Mouse (Mus musculus) neural tube, embryonic 10.5 days (tissue): ENCODE measurements around the gene Klrb1c.
"Not testable (repeated sequence)": the region's sequence is repeated elsewhere in the genome, so short reads cannot be mapped to it uniquely, and the experiment has no call there.

Source experiments
- DNase-seq: peaks from one replicate; pipeline ENCODE4 v3.0.0-alpha.2; 2017; ENCODE audit warnings: low spot score; ENCODE audit errors: extremely low spot score

Gene Klrb1c

DNA sequence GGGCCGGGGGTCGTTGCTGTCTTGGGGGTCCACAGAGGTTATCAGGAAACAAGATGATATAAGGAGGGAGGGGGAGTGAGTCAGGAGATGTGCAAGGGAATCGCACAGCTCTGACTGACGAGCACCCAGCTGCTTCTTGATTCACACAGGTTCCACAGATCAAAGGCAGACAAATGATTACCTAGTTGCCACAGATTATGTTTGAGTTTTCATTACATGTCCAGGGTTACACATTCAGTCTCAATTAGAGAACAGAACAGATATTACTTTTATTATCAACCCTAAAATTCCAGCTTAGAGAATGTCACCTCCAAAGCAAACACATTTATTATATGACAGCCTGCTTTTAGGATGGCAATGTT, 33.6 kb downstream of the Klrb1c start:
- DNase-seq = not testable (repeated sequence)

DNA sequence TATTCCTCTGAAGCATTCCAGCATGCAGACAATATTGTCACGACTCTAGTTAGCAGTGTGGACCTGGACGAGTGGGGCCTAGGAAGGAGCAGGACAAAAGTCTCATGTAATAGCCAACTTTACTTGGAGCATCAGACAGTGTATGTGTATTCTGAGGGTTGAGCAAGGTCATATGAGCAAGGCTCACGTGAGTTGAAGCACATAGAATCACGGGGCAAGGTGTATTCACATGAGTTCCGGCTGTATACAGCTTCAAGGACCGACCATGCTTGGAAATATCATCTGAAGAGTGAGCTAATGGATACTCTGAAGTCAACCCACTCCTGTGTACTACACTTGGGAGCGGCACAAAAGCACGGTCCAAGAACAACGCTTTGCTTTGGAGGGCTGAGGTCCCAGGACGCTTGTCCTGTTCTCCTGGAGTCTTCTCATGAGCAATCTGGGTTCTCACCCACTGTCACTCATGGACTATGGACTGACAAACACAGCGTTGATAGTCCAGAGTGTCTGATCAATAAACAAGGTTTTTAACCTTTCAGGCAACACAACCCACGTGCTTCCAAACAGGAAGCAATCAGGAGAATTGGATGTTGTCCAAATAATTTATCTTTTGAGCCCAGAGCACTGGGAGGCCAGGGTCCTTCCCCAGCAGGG, 34.1 kb downstream of the Klrb1c start:
- DNase-seq = not testable (repeated sequence)

DNA sequence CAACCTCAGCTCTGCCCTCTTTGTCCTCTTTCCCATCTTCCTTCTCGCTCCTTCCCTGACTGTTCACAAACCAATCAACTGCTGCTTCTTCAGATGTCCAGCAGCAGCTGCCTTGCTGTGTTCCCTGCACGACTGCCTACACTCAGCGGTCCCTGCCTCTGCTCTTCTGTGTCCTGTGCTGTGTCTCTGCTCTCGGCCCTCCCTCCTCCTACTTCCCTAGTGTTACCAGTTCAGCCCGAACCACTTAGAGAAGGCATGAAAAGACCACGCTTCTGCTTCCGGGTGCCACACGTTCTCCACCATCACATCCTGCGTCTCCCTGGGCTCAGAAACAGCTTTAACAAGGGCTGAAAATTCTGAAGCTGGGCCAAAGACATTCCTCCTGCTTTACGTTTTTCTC, 34.8 kb downstream of the Klrb1c start:
- DNase-seq = not testable (repeated sequence)

DNA sequence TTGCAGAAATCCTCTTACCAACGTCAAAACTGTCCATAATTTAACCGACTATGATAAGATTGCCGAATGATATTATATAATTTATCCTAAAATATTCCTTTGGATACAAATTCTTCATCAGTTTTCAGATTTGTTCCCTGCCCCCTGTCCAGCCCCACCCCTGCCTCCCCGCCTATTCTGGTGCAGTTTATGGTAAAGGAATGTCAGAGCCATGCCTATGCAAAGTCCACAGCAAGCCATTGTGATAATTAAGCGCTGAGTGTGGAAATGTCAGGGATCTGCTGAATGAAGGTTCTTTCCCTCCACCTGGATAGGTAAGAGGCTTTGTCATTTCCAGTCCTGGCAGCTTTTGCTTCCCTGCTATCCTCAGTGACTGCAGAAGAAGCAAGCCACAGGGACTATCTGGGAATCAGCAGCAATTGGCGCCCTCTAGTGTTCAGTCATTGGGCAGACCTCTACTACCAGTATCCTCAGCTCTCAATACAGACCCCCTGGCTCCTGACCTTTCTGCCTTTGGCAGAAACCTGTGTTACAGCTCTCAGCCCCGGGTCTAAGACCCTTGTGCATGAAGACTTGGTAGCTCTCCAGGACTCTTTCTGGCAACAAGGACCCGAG, 35.3 kb downstream of the Klrb1c start:
- DNase-seq = peak; percentile 70

DNA sequence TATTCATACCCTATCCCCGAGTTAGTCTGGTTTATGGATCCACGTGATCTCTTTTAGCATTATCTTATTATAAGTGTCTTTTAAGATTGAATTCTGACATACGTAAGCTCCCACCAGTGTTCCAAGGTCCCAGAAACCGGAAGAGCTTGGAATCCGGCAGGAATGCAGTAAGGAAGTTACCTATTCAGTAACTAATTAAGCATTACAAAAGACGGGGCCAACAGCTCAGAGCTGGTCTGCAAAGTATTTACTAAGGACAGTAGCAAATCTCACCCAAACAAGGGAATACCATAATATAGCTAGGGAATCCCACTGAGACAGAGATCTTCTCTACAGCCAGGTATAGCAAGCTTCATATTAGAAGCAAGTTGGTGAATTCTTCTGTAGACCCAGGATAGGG, 42.0 kb downstream of the Klrb1c start:
- DNase-seq = not testable (repeated sequence)

DNA sequence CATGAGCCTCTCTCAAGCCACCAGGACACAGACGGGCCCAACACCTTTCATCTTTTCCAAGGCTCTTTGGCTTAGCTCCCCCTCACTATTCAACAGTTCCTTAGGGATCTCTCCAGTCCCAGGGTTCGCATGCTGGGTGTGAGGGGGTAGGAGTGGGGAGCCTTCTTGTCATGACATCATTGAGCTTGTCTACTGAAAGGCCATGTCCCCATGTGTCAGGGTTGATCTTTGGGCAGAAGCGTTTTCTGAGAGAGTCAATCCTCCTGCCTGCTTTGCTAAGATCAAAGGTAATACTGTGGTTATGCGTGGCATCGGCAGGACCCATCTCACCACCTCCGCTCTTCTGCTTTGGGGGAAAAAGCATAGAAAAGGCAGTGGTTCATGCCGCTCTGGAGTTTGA, 51.6 kb downstream of the Klrb1c start:
- DNase-seq = no peak

DNA sequence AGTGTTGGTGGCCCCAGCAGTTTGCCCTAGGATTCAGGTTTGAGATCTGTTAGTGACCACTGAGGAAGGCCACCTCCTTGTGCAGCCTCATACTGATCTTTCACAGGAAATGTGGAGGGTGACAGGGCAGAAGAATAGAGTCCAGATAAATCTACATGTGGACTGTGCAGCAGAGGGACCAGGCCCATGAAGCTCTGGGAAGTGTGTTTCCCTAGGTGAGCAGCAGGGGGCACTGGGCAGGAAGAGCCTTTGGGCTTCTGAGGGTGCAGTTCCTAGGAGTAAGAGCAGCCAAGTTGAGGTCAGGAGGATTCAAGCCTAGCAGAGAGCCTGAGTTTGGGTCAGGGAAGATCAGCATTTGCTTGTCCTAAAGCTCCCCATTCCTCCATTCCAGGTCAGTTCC, 52.9 kb downstream of the Klrb1c start:
- no peak for DNase-seq

DNA sequence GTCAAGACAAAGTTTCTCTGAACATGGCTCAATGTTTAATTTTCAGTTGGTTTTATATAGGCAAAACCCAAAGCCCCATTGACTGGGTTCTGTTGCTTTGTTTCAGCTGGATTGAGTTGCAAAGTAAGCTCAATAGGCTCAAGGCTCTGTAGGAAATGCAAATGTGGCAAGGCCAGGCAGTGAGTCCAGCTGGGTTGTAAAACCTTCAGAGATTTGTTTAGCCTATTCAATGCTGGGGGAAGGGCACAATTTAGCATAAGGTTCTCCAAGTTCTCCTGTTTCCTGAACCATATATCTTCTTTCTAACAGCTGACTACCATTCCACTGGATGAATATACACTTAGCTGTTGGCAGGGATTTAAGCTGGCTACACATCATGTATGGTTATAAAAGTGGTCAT, 54.1 kb downstream of the Klrb1c start:
- DNase-seq = no peak

DNA sequence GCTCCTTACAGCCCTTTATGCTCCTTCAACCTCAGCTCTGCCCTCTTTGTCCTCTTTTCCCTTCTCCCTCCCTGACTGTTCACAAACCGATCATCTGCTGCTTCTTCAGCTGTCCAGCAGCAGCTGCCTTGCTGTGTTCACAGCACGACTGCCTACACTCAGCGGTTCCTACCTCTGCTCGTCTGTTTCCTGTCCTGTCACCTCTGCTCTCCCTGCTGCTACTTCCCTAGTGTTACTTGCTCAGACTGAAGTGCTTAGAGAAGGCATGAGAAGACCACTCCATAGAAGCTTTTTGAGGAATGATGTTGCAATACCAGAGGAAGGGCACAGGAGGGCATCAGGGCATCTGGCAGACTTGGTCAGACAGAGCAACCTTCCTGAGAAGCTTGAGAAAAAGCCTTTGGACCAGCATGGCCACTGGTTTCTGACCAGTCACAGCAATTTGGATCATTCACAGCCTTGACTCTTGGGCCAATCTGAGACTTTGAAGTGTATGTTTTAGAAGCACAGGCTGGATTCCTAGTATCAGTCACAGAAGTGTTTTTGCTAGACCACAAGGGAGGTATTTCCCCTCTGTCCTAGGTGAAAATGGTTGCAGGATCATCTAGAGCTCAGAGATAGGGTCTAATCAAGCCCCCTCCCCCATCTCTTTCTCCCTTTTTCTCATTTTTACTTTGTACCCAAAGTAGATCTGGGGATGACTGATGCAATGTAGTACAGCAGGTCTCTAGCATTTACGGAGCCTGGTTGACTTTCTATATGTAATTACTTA, 54.9 kb downstream of the Klrb1c start:
- no peak for DNase-seq

DNA sequence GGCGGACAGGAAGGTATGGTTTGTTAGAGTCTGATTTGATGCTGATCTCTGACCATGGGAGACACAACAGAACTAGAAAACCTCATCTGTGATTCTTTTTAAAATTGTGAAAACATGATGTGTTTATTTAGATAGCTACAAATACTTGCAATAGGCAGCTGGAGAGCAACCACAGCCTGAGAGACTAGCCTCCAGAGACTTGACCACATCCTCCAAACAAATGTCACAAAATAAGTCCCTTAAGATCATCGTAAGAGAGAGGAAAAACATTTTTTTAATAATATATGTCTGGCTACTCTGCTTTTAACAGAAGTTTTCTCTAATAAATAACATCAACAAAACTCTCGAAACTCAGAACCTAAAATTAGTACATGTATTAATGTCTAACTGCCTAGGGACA, 57.0 kb downstream of the Klrb1c start:
- no peak for DNase-seq
